Mouse (Mus musculus): ENCODE results near the gene Slc6a19. TPM values are rescaled to one million over a fixed set of nuclear protein-coding genes. Genes with fewer than 3 reads are reported as not detected.

Gene Slc6a19
- polyA plus RNA-seq, 1 experiment from 2014 or later: 0.56 TPM

GRCm38 (mm10) chr13:73732742-73733700 is 28.4 kb upstream of the Slc6a19 start, which contains the start of gene Slc12a7:
Gene Slc12a7, plus strand, starts transcription at chr13:73733094.
- Histone ChIP-seq H3K27ac (replicated peaks) (no peak within 1 kb of the TSS), H3K9ac (peak within 1 kb of the TSS; percentile 59), H3K4me2 (peak within 1 kb of the TSS; percentile 65), H3K36me3 (no peaks in the 10 kb centered on the region), H3K9me3 (no peaks in the 10 kb centered on the region), H3K4me3 (peak within 1 kb of the TSS; percentile 40), H3K4me1 (replicated peaks) (peaks cover 11% of the 10 kb centered on the region), H3K27me3 (peaks cover 19% of the 10 kb centered on the region)
- ATAC-seq (ENCODE audit: low read depth): peak; percentile 55; the same call in 1 of the 2 replicates
- WGBS: 3% methylated on average over 46 of the region's 48 CpGs

GRCm38 (mm10) chr13:73732235-73732634 is 27.6 kb upstream of the Slc6a19 start:
- no peak overlapping the region for H3K27ac ChIP-seq (replicated peaks)
- ATAC-seq (ENCODE audit: low read depth): peak; percentile 16; the same call in 1 of the 2 replicates
- peaks cover 14% of the 10 kb centered on the region for H3K4me1 ChIP-seq (replicated peaks)
- H3K4me2 ChIP-seq: peak overlapping the region; percentile 65
- H3K36me3 ChIP-seq: no peaks in the 10 kb centered on the region
- peak overlapping the region; percentile 40 for H3K4me3 ChIP-seq
- 0 out of 2 replicates have a peak overlapping the region, but pooled peaks have one; percentile 59 for H3K9ac ChIP-seq
- 65% methylated on average over 7 of the region's 7 CpGs for WGBS
- peaks cover 19% of the 10 kb centered on the region for H3K27me3 ChIP-seq
- no peaks in the 10 kb centered on the region for H3K9me3 ChIP-seq

- WGBS: 64% methylated on average over 1 of the region's 1 CpGs
- ATAC-seq (ENCODE audit: low read depth): no peak
- H3K4me2 ChIP-seq: no peak overlapping the region
Observed at GRCm38 (mm10) chr13:73730913-73731312, 26.2 kb upstream of the Slc6a19 start.

GRCm38 (mm10) chr13:73728633-73729032 is 24.0 kb upstream of the Slc6a19 start:
- no peaks in the 10 kb centered on the region for H3K9me3 ChIP-seq
- H3K4me1 ChIP-seq (replicated peaks): peaks cover 17% of the 10 kb centered on the region
- H3K4me3 ChIP-seq: no peak overlapping the region
- H3K27ac ChIP-seq (replicated peaks): no peak overlapping the region
- peaks cover 14% of the 10 kb centered on the region for H3K27me3 ChIP-seq
- no peak overlapping the region for H3K4me2 ChIP-seq
- no peak for ATAC-seq (ENCODE audit: low read depth)
- H3K36me3 ChIP-seq: no peaks in the 10 kb centered on the region
- H3K9ac ChIP-seq: no peak overlapping the region

More at GRCm38 (mm10) chr13:73730913-73731312, 26.2 kb upstream of the Slc6a19 start:
- no peak overlapping the region for H3K9ac ChIP-seq
- H3K4me3 ChIP-seq: no peak overlapping the region
- H3K36me3 ChIP-seq: no peaks in the 10 kb centered on the region
- H3K27ac ChIP-seq (replicated peaks): no peak overlapping the region
- H3K27me3 ChIP-seq: peaks cover 19% of the 10 kb centered on the region
- no peaks in the 10 kb centered on the region for H3K9me3 ChIP-seq
- H3K4me1 ChIP-seq (replicated peaks): peaks cover 17% of the 10 kb centered on the region

GRCm38 (mm10) chr13:73727621-73728025 is 23.0 kb upstream of the Slc6a19 start:
- H3K4me2 ChIP-seq: no peak overlapping the region
- H3K9me3 ChIP-seq: no peaks in the 10 kb centered on the region
- WGBS: 6% methylated on average over 2 of the region's 2 CpGs
- H3K27ac ChIP-seq (replicated peaks): no peak overlapping the region
- peaks cover 10% of the 10 kb centered on the region for H3K4me1 ChIP-seq (replicated peaks)
- peaks cover 8% of the 10 kb centered on the region for H3K27me3 ChIP-seq
- no peak for ATAC-seq (ENCODE audit: low read depth)
- no peak overlapping the region for H3K9ac ChIP-seq
- no peak overlapping the region for H3K4me3 ChIP-seq
- H3K36me3 ChIP-seq: no peaks in the 10 kb centered on the region

GRCm38 (mm10) chr13:73725315-73725714 is 20.6 kb upstream of the Slc6a19 start:
- no peak overlapping the region for H3K9ac ChIP-seq
- no peaks in the 10 kb centered on the region for H3K27me3 ChIP-seq
- WGBS: 86% methylated on average over 5 of the region's 5 CpGs
- no peak for ATAC-seq (ENCODE audit: low read depth)
- no peaks in the 10 kb centered on the region for H3K9me3 ChIP-seq
- no peak overlapping the region for H3K4me3 ChIP-seq
- no peak overlapping the region for H3K27ac ChIP-seq (replicated peaks)
- H3K36me3 ChIP-seq: no peaks in the 10 kb centered on the region
- H3K4me2 ChIP-seq: no peak overlapping the region
- H3K4me1 ChIP-seq (replicated peaks): peaks cover 6% of the 10 kb centered on the region; the same call in 1 of the 2 replicates

GRCm38 (mm10) chr13:73723081-73723668 is 18.5 kb upstream of the Slc6a19 start:
- WGBS: 47% methylated on average over 8 of the region's 8 CpGs
- no peak overlapping the region for H3K4me3 ChIP-seq
- H3K9ac ChIP-seq: no peak overlapping the region
- no peak overlapping the region for H3K27ac ChIP-seq (replicated peaks)
- no peaks in the 10 kb centered on the region for H3K9me3 ChIP-seq
- no peaks in the 10 kb centered on the region for H3K36me3 ChIP-seq
- ATAC-seq (ENCODE audit: low read depth): 0 out of 2 replicates have a peak, but pooled peaks have one; percentile 23
- no peaks in the 10 kb centered on the region for H3K27me3 ChIP-seq
- H3K4me1 ChIP-seq (replicated peaks): peaks cover 6% of the 10 kb centered on the region; the same call in 1 of the 2 replicates
- no peak overlapping the region for H3K4me2 ChIP-seq

GRCm38 (mm10) chr13:73720241-73720640 is 15.6 kb upstream of the Slc6a19 start:
- WGBS: 84% methylated on average over 4 of the region's 4 CpGs
- Histone ChIP-seq H3K27me3 (no peaks in the 10 kb centered on the region), H3K9me3 (no peaks in the 10 kb centered on the region), H3K36me3 (no peaks in the 10 kb centered on the region), H3K4me1 (replicated peaks) (no peaks in the 10 kb centered on the region), H3K27ac (replicated peaks) (no peak overlapping the region), H3K9ac (no peak overlapping the region), H3K4me3 (no peak overlapping the region), H3K4me2 (no peak overlapping the region)
- ATAC-seq (ENCODE audit: low read depth): no peak

- H3K36me3 ChIP-seq: no peaks in the 10 kb centered on the region
- WGBS: 6% methylated on average over 2 of the region's 2 CpGs
- no peaks in the 10 kb centered on the region for H3K9me3 ChIP-seq
- H3K9ac ChIP-seq: no peak overlapping the region
- H3K4me1 ChIP-seq (replicated peaks): no peaks in the 10 kb centered on the region
- no peak overlapping the region for H3K4me2 ChIP-seq
- H3K4me3 ChIP-seq: no peak overlapping the region
- 0 out of 2 replicates have a peak, but pooled peaks have one; percentile 32 for ATAC-seq (ENCODE audit: low read depth)
- H3K27ac ChIP-seq (replicated peaks): no peak overlapping the region
- H3K27me3 ChIP-seq: no peaks in the 10 kb centered on the region
Observed at GRCm38 (mm10) chr13:73718225-73718624, 13.6 kb upstream of the Slc6a19 start.

GRCm38 (mm10) chr13:73714020-73714419 is 9.4 kb upstream of the Slc6a19 start:
- H3K9me3 ChIP-seq: no peaks in the 10 kb centered on the region
- H3K9ac ChIP-seq: no peak overlapping the region
- no peaks in the 10 kb centered on the region for H3K4me1 ChIP-seq (replicated peaks)
- no peak overlapping the region for H3K27ac ChIP-seq (replicated peaks)
- H3K4me2 ChIP-seq: no peak overlapping the region
- no peaks in the 10 kb centered on the region for H3K36me3 ChIP-seq
- no peak for ATAC-seq (ENCODE audit: low read depth)
- H3K4me3 ChIP-seq: no peak overlapping the region
- WGBS: 65% methylated on average over 2 of the region's 2 CpGs
- H3K27me3 ChIP-seq: no peaks in the 10 kb centered on the region

GRCm38 (mm10) chr13:73713204-73713603 is 8.5 kb upstream of the Slc6a19 start:
- no peak overlapping the region for H3K27ac ChIP-seq (replicated peaks)
- 88% methylated on average over 4 of the region's 4 CpGs for WGBS
- no peak overlapping the region for H3K4me2 ChIP-seq
- no peak overlapping the region for H3K4me3 ChIP-seq
- H3K36me3 ChIP-seq: no peaks in the 10 kb centered on the region
- H3K4me1 ChIP-seq (replicated peaks): no peaks in the 10 kb centered on the region
- no peaks in the 10 kb centered on the region for H3K9me3 ChIP-seq
- no peaks in the 10 kb centered on the region for H3K27me3 ChIP-seq
- no peak for ATAC-seq (ENCODE audit: low read depth)
- no peak overlapping the region for H3K9ac ChIP-seq

- no peaks in the 10 kb centered on the region for H3K4me1 ChIP-seq (replicated peaks)
- no peaks in the 10 kb centered on the region for H3K27me3 ChIP-seq
- H3K27ac ChIP-seq (replicated peaks): no peak overlapping the region
- H3K4me2 ChIP-seq: no peak overlapping the region
- H3K9me3 ChIP-seq: no peaks in the 10 kb centered on the region
- ATAC-seq (ENCODE audit: low read depth): no peak
- H3K36me3 ChIP-seq: no peaks in the 10 kb centered on the region
- 84% methylated on average over 3 of the region's 3 CpGs for WGBS
- H3K4me3 ChIP-seq: no peak overlapping the region
- H3K9ac ChIP-seq: no peak overlapping the region
Observed at GRCm38 (mm10) chr13:73712228-73712627, 7.6 kb upstream of the Slc6a19 start.

Data from neural tube, embryonic 13.5 days (tissue).